Mouse (Mus musculus) gastrocnemius, adult 8-10 months (tissue): ENCODE measurements around the gene Trub1. TPM values are rescaled to one million over a fixed set of nuclear protein-coding genes. Genes with fewer than 3 reads are reported as not detected.

Source experiments
- DNase-seq, 2 experiments: peaks; one replicate each; pipeline ENCODE4 v3.0.0; 2022; ENCODE audit warnings: low spot score in 2 of 2
- total RNA-seq, 4 experiments: library from RNA; stranded (reverse); gene quantifications; 2 replicates each; pipeline ENCODE4 v1.2.4; 2022

The Trub1 gene
- total RNA-seq, 4 experiments from 2014 or later = 2.6 to 4.7 (median 4.0) TPM

- DNase-seq = no peak
Measured at GRCm38 (mm10) chr19:57441501-57441900, 11.2 kb upstream of the Trub1 start.

- DNase-seq = no peak
Measured at GRCm38 (mm10) chr19:57442936-57443657, 9.6 kb upstream of the Trub1 start.

- no peak for DNase-seq
Measured at GRCm38 (mm10) chr19:57445049-57445448, 7.7 kb upstream of the Trub1 start.

- no peak for DNase-seq
Measured at GRCm38 (mm10) chr19:57450849-57451248, 1.9 kb upstream of the Trub1 start.

- no peak for DNase-seq
Measured at GRCm38 (mm10) chr19:57451762-57452161, 950 bp upstream of the Trub1 start.

- no peak for DNase-seq
Measured at GRCm38 (mm10) chr19:57453218-57453600, 497 bp downstream of the Trub1 start.

GRCm38 (mm10) chr19:57455286-57455960 is 2.7 kb downstream of the Trub1 start:
- no peak for DNase-seq

- peak in 1 of 2 experiments; percentile 18 for DNase-seq
Measured at GRCm38 (mm10) chr19:57457075-57457474, 4.4 kb downstream of the Trub1 start.

GRCm38 (mm10) chr19:57463741-57464140 is 11.0 kb downstream of the Trub1 start:
- DNase-seq = no peak

GRCm38 (mm10) chr19:57465742-57466141 is 13.0 kb downstream of the Trub1 start:
- no peak for DNase-seq

- DNase-seq = no peak
Measured at GRCm38 (mm10) chr19:57471033-57471432, 18.3 kb downstream of the Trub1 start.

- DNase-seq = no peak
Measured at GRCm38 (mm10) chr19:57472169-57472568, 19.5 kb downstream of the Trub1 start.

- no peak for DNase-seq
Measured at GRCm38 (mm10) chr19:57473301-57473700, 20.6 kb downstream of the Trub1 start.

GRCm38 (mm10) chr19:57475298-57475697 is 22.6 kb downstream of the Trub1 start:
- DNase-seq = no peak

- DNase-seq = no peak
Measured at GRCm38 (mm10) chr19:57477310-57477709, 24.6 kb downstream of the Trub1 start.

- no peak for DNase-seq
Measured at GRCm38 (mm10) chr19:57478056-57478455, 25.3 kb downstream of the Trub1 start.

- DNase-seq = no peak
Measured at GRCm38 (mm10) chr19:57479886-57480655, 27.4 kb downstream of the Trub1 start.

- DNase-seq = no peak
Measured at GRCm38 (mm10) chr19:57481743-57482259, 29.1 kb downstream of the Trub1 start.

- DNase-seq = peak in 1 of 2 experiments; percentile 22
Measured at GRCm38 (mm10) chr19:57482815-57483214, 30.1 kb downstream of the Trub1 start.

- DNase-seq = no peak
Measured at GRCm38 (mm10) chr19:57487051-57487658, 34.4 kb downstream of the Trub1 start.

- DNase-seq = no peak
Measured at GRCm38 (mm10) chr19:57489527-57489926, 36.8 kb downstream of the Trub1 start.
